Mouse (Mus musculus) liver, embryonic 16.5 days (tissue): ENCODE data around the gene Tarsl2. TPM values are rescaled to one million over a fixed set of nuclear protein-coding genes. Genes with fewer than 3 reads are reported as not detected.
A peak's percentile ranks its signal among the peaks of the same experiment; 100 is the strongest.

Source experiments
- ATAC-seq: fragments of 200-750 bp; cut with Nextera tagmentation; 2 replicates; pipeline ENCODE4 v1.8.0; 2017; ENCODE audit warnings: low read depth, mild to moderate bottlenecking, moderate number of reproducible peaks, moderate library complexity
- H3K27ac ChIP-seq: fragments of 300-500 bp; sonication (generic); 2 replicates; pipeline ENCODE4 v1.5.1; 2014; ENCODE audit warnings: mild to moderate bottlenecking, low read length
- H3K27me3 ChIP-seq: fragments of 300-500 bp; sonication (generic); 2 replicates; pipeline ENCODE4 v1.6.1; 2014; ENCODE audit warnings: low read depth, low read length, mixed read lengths; ENCODE audit not compliant: control insufficient read depth, insufficient read depth
- H3K36me3 ChIP-seq: fragments of 300-500 bp; sonication (generic); 2 replicates; pipeline ENCODE4 v1.6.1; 2014; ENCODE audit warnings: mild to moderate bottlenecking; ENCODE audit not compliant: control insufficient read depth, insufficient read depth
- H3K4me1 ChIP-seq: fragments of 300-500 bp; sonication (generic); 2 replicates; pipeline ENCODE4 v1.6.1; 2014; ENCODE audit warnings: low read depth, low read length, mixed read lengths; ENCODE audit not compliant: control insufficient read depth
- H3K4me2 ChIP-seq: fragments of 300-500 bp; sonication (generic); 2 replicates; pipeline ENCODE4 v1.6.1; 2014; ENCODE audit warnings: low read depth, low read length, mixed read lengths
- H3K4me3 ChIP-seq: fragments of 300-500 bp; sonication (generic); 2 replicates; pipeline ENCODE4 v1.5.1; 2014; ENCODE audit warnings: low read depth, mild to moderate bottlenecking, low read length
- H3K9ac ChIP-seq: fragments of 300-500 bp; sonication (generic); 2 replicates; pipeline ENCODE4 v1.6.1; 2014; ENCODE audit warnings: low read depth, low read length
- H3K9me3 ChIP-seq: fragments of 300-500 bp; sonication (generic); replicated peaks from 2 replicates; pipeline ENCODE4 v1.6.1; 2016; ENCODE audit warnings: low read length; ENCODE audit not compliant: control insufficient read depth
- WGBS: fragments of 180-500 bp; shearing (Covaris S2); extraction: QIAGEN DNeasy Blood & Tissue Kit; methylation state at CpG from one replicate; pipeline ENCODE4 v1.1.7; 2014; ENCODE audit not compliant: insufficient replicate concordance; 5-methylcytosine and 5-hydroxymethylcytosine counted together
- polyA plus RNA-seq: library from polyadenylated mRNA; unstranded; fragments of >200 nt; fragmentation: Nextera tagmentation; extraction: Ambion mirVana; gene quantifications from 2 replicates; pipeline ENCODE4 v1.2.1, GENCODE M21; 2015

Tarsl2 gene
- polyA plus RNA-seq, 1 experiment from 2014 or later, result 10.7 TPM

DNA sequence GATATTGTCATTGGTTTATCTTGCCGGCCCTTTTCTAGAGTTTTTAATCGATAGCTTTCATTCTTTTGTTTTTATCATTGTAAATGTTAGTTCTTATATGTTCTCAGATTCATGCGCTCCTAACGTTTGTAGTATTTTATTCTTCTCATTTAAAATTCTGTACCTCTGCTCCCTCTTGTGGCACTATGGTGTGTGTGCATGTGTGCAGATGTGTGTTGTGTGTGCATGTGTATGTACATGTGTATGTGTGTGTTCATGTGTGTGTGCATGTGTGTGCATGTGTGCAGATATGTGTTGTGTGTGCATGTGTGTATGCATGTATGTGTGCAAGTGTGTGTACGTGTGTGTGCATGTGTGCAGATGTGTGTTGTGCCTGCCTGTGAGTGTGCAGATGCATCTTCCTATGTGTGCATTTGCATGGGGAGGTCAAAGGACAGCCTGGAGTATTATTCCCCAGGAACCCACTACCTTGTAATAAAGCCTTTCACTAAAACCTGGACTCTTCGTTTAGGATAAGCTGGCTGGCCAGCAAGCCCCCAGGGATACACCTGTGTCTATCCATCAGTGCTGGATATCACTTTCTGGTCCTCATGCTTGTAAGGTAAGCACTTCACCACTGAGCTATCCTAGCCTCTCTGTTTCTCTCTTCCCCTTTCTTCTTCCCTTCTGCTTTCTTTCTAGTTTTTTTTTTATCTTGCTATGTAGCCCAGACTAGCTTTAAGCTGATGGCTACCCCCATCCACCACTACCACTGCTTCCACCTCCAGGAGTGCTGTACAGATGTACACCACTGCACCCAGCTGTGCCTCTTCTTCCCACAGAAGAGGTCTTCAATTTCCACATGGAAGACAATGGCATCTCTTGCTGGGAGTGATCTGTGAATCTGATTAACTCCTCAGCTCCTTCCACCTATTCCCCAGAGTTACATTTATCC, 2.1 kb upstream of the Tarsl2 start:
- Histone ChIP-seq H3K4me3 (no peak overlapping the region), H3K4me1 (peaks cover 49% of the 10 kb centered on the region), H3K27ac (no peak overlapping the region), H3K9ac (no peak overlapping the region), H3K4me2 (no peak overlapping the region), H3K9me3 (no peaks in the 10 kb centered on the region), H3K36me3 (peaks cover 6% of the 10 kb centered on the region; the same call in 1 of the 2 replicates), H3K27me3 (no peaks in the 10 kb centered on the region; the same call in 1 of the 2 replicates)
- ATAC-seq, result no peak
- 52% methylated on average over 6 of the region's 6 CpGs for WGBS

DNA sequence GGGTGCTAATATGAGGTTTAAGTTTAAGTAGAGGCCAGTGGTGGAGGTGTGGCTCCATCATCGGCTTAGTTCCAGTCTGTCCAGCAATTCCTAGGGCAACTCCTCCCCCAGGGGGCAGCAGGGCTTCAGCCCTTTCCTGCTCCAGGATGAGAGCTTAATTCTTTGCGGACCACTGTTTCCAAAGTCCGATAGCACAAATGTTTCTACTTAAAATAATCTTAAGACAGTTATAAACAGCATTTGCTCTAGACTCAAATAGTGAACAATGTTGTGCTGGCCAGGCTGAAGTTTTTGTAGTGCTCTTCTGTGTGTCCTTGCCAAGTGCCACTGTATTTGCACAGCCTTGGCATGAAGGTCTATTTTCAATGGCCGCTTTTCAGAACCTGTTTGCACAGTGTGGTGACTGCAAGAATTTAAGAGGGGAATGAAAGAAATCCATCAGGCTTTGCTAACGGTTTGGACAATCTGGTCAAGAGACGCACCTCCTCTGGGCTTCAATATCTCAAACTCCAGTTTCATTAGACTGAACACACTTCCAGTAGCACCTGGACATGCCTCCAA, 757 bp upstream of the Tarsl2 start:
- Histone ChIP-seq H3K36me3 (peaks cover 14% of the 10 kb centered on the region), H3K9me3 (no peaks in the 10 kb centered on the region), H3K27ac (no peak overlapping the region), H3K4me3 (peak overlapping the region; percentile 80), H3K4me2 (peak overlapping the region; percentile 94), H3K9ac (no peak overlapping the region), H3K27me3 (no peaks in the 10 kb centered on the region; the same call in 1 of the 2 replicates), H3K4me1 (peaks cover 41% of the 10 kb centered on the region)
- whole genome bisulfite sequencing, result 44% methylated on average over 6 of the region's 6 CpGs
- no peak for ATAC-seq

DNA sequence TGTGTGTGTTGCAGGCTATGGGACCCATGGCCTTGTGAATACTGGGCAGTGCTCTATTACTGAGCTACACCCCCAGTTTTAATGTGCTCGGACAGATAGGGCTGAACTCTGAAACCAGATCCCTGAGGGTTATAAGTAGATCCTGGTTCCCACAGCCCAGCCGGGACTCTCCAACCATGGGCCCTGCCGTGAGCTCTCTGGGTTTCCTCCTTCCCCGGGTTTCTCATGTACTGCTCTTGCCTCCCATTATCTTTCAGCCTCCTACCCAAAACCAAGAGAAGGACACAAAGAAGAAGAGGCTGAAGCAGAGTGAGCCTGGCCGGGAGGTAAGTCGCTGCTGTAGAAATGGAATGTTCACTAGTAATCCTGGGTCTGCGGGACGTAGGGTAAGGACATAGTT, 1.3 kb downstream of the Tarsl2 start:
- Histone ChIP-seq H3K4me2 (peak overlapping the region; percentile 94), H3K9me3 (no peaks in the 10 kb centered on the region), H3K36me3 (peaks cover 18% of the 10 kb centered on the region), H3K9ac (peak overlapping the region; percentile 45), H3K4me3 (peak overlapping the region; percentile 80), H3K4me1 (peaks cover 22% of the 10 kb centered on the region), H3K27me3 (no peaks in the 10 kb centered on the region; the same call in 1 of the 2 replicates), H3K27ac (peak overlapping the region; percentile 30)
- ATAC-seq, result no peak
- WGBS, result 55% methylated on average over 8 of the region's 8 CpGs

DNA sequence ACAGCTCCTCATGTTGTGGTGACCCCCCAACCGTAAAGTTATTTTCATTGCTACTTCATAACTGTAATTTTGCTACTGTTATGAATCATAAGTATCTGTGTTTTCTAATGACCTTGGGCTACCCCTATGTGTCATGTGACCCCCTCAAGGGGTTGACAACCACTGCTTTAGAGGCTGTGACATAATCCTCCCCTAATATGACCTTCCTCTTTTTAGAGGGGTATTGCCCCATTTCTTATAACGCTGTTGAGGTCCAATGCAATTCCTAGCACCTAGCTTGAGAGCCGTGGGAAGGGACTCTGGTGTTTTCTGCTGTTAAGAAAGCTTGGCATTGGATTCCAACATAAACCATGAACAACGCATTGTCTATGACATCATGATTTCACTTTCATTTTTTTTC, 6.0 kb downstream of the Tarsl2 start:
- Histone ChIP-seq H3K36me3 (peaks cover 28% of the 10 kb centered on the region), H3K9ac (no peak overlapping the region), H3K27ac (no peak overlapping the region), H3K4me1 (peaks cover 5% of the 10 kb centered on the region), H3K4me3 (no peak overlapping the region), H3K27me3 (no peaks in the 10 kb centered on the region), H3K9me3 (no peaks in the 10 kb centered on the region), H3K4me2 (no peak overlapping the region)
- WGBS, result 76% methylated on average over 4 of the region's 4 CpGs
- no peak for ATAC-seq

DNA sequence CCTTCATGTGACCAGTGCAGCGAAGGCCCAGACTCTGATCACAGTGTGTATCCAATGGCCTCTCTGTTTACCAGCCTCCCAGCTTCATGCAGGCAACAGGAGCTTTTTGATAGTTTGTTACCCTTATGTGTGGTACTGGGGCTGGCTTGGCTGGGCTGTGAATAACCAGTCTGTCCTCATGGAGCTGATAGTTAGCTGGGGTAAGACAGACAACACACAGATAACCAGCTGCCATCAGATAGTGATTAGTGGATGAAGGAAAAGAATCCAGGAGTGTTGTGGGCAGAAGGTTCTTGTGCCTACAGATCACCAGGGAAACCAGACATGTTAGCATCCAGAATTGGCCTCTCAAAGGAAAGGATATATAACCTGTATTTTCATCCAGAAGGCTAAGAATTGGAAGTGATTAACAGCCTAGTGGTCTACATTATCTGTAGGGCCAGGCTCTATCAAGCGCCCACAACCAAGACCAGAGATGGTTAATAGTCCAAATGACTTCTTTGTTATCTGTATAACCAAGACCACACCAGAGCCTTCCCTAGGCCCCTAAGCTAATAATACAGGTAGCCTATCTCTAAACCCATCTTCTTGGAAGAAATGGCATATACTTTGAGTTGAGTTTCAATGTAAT, 12.9 kb downstream of the Tarsl2 start:
- Histone ChIP-seq H3K4me2 (no peak overlapping the region), H3K27ac (no peak overlapping the region), H3K36me3 (peaks cover 11% of the 10 kb centered on the region), H3K4me3 (no peak overlapping the region), H3K4me1 (no peaks in the 10 kb centered on the region; the same call in 1 of the 2 replicates), H3K9ac (no peak overlapping the region), H3K9me3 (no peaks in the 10 kb centered on the region), H3K27me3 (no peaks in the 10 kb centered on the region)
- peak; percentile 75 for ATAC-seq
- 55% methylated on average over 2 of the region's 2 CpGs for WGBS

DNA sequence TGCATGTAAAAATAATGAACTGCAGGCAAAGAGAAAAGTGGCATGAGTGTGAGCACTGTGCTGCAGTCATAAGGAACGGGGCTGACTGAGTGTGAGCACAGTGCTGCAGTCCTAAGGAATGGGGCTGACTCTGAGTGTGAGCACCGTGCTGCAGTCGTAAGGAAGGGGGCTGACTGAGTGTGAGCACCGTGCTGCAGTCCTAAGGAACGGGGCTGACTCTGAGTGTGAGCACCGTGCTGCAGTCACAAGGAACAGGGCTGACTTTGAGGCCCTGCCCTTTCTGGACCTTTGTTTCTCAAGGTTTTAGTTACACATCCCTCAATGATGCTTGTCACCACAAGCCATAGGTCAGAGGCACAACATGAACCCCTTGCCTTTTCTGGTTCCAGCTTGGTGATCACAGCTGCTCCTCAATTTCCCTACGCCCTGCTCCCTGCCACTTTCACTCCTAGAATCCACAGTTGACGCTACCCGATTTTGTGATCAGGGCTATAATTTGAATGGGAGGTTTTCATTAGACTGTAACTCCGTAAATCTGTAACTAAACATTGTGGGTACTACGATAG, 18.6 kb downstream of the Tarsl2 start:
- Histone ChIP-seq H3K9me3 (no peaks in the 10 kb centered on the region), H3K4me2 (no peak overlapping the region), H3K27me3 (no peaks in the 10 kb centered on the region), H3K4me3 (no peak overlapping the region), H3K9ac (no peak overlapping the region), H3K36me3 (peaks cover 7% of the 10 kb centered on the region), H3K27ac (no peak overlapping the region), H3K4me1 (no peaks in the 10 kb centered on the region)
- no peak for ATAC-seq
- 85% methylated on average over 11 of the region's 11 CpGs for WGBS

DNA sequence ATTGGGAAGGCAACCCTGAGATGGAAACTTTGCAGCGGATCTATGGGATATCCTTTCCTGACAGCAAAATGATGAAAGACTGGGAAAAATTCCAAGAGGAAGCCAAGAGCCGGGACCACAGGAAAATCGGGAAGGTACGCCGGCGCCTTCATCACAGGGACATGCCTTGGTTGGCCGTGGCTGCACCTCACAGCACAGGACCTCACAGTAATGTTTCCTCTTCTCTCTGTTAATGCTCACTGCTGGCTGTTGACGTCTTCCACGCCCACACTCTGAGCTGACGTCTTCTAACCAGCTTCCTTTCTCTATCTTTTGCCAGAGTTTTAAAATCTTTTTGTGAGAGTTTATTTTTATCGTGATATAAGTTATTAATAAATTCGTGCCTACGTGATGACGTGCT, 19.2 kb downstream of the Tarsl2 start:
- Histone ChIP-seq H3K4me1 (no peaks in the 10 kb centered on the region), H3K27ac (no peak overlapping the region), H3K36me3 (peaks cover 7% of the 10 kb centered on the region), H3K4me3 (no peak overlapping the region), H3K4me2 (no peak overlapping the region), H3K9me3 (no peaks in the 10 kb centered on the region), H3K9ac (no peak overlapping the region), H3K27me3 (no peaks in the 10 kb centered on the region)
- WGBS, result 86% methylated on average over 14 of the region's 14 CpGs
- no peak for ATAC-seq

DNA sequence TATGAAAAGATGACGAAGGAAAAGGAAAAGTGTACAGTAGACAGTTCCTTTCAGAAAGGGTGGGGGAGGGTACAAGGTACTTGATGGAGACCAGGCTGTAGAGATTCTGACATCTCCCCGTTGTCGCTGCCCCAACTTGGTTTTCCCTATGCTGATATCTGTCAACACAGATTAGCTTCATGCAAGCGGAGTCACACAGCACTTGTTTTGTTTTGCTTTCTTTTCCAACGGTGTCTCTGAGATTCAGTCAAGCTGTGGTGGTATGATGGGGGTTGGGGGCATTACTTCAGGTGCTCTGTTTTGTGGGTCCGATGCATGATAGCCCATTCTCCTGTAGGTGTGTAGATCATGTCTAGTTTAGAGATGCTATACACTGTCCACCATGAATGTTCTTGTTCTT, 22.8 kb downstream of the Tarsl2 start:
- 81% methylated on average over 6 of the region's 6 CpGs for WGBS
- Histone ChIP-seq H3K4me2 (no peak overlapping the region), H3K4me1 (no peaks in the 10 kb centered on the region), H3K36me3 (peaks cover 8% of the 10 kb centered on the region), H3K27me3 (no peaks in the 10 kb centered on the region), H3K4me3 (no peak overlapping the region), H3K27ac (no peak overlapping the region), H3K9ac (no peak overlapping the region), H3K9me3 (no peaks in the 10 kb centered on the region)
- no peak for ATAC-seq
